Mouse (Mus musculus) heart, adult 18-20 months (tissue): ENCODE data around the gene Prr23a2. TPM values are rescaled to one million over a fixed set of nuclear protein-coding genes. Genes with fewer than 3 reads are reported as not detected.

Source experiments
- DNase-seq, 2 experiments: peaks; one replicate each; pipeline ENCODE4 v3.0.0; 2021 to 2022; ENCODE audit warnings: mixed read lengths in 1 of 2
- long read RNA-seq, 2 experiments: library from polyadenylated mRNA; stranded (forward); transcript quantifications; one replicate each; pipeline ENCODE4 v2.0.0; 2021
- total RNA-seq, 2 experiments: library from RNA; stranded (reverse); gene quantifications; 2 replicates each; pipeline ENCODE4 v1.2.3; 2021

The Prr23a2 gene
- not detected for total RNA-seq
- long read RNA-seq, experiment 1: 0 reads
- long read RNA-seq, experiment 2: 0 reads

DNA sequence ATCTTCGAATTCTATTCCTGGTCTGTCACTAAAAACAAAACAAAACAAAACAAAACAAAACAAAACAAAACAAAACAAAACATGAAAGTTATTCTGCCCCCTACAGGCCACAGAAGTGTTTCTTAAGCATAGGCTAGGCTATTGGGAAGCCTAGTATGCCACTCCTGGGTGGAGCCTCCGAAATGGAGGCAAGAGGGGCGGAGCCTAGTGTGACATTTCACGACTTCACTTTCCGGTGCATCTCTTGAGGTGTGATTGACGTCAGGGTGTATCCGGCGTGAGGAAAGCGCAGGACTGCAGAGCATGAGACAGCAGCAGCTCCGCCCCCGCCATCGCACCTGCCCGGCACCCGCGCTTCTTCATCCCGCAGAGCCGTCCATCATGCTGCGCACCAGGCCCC lies at the start of gene Prr23a2:
Gene Prr23a2 (plus strand): TSS at position 285 of the 400 bp plus-strand sequence.
- no peak for DNase-seq

DNA sequence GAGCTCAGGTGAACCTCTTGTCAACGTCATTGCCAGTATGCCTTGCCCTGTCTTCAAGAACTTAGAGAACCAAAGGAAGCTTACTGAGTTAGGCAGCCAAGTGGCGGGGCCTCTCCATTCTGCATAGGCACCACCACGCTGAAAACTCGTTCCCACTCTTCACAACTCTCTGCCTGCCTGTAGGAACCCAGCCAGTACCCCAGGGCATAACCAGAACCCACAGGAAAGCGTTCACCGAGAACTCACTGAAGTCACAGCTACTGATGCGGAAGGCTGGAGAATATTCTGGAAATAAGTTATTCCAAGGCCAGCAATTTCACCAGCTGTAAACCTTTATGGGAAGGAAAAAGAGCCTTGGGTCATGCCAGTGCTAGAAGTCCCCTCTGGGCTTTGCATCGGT lies 48.7 kb upstream of the Prr23a2 start:
- DNase-seq: no peak

GRCm38 (mm10) chr9:98809526-98809925 lies 46.8 kb upstream of the Prr23a2 start:
- peak; percentile 25 to 65 for DNase-seq

GRCm38 (mm10) chr9:98816066-98816465 lies 40.2 kb upstream of the Prr23a2 start:
- DNase-seq: no peak

- DNase-seq: no peak
Measured at GRCm38 (mm10) chr9:98817592-98817991, 38.7 kb upstream of the Prr23a2 start.

DNA sequence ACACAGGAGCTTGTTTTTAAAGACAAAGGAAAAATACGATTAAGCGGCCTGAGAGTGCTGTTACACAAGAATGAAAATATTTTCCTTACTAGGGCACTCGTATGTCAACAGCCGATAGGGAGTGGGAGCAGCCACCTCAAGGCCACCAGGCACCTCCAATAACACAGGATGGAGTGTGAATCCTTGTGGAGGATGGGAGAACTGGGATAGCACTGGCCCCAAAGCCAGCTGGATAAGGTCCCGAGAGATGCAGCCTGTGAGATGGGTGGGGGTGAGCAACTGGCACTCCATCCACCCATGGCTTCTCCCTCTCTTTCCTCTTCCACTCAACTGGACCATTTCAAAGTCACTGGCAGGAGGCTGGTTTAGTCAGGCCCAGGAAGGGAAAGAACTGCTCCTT lies 37.3 kb upstream of the Prr23a2 start:
- peak; percentile 7 to 15 for DNase-seq

GRCm38 (mm10) chr9:98819481-98819880 lies 36.8 kb upstream of the Prr23a2 start:
- peak; percentile 23 to 25 for DNase-seq

DNA sequence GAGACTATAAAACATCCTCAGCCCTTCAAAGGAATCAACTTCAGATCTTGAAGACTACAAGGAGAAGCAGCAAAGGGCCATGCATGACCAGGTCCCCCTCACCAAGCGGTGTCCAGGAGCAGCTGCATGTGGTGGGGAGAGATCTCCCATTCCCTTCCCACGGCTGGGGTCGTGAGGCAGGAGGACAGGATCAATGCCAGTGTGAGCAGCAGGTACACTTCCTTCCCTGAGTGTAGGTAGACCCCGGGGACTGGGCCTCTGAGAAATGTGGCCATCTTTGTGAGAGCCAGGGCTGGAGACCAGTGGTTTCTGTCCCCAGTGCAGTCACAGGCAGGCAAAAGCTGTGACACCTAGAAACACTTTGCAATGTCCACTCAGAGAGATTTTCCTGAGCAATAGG lies 35.8 kb upstream of the Prr23a2 start:
- no peak for DNase-seq

DNA sequence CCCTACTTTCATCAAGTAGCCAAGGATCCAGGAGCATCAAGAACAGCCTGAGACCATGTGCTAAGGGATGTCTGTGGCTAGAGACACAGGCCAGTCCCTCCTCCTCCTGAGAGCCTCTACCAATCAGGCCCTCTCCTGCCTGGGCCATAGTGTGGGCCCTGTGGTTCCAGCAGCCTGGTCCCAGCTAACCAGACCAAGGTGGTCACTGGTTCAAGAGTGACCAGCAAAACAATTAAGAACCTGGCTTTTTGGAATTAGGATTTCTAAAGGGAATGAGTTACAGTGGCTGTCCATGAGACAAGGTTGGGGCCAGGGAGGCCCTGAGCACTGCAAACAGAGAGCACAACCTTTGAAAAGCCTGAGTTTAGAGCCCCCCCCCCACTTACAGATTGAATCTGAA lies 35.2 kb upstream of the Prr23a2 start:
- no peak for DNase-seq

DNA sequence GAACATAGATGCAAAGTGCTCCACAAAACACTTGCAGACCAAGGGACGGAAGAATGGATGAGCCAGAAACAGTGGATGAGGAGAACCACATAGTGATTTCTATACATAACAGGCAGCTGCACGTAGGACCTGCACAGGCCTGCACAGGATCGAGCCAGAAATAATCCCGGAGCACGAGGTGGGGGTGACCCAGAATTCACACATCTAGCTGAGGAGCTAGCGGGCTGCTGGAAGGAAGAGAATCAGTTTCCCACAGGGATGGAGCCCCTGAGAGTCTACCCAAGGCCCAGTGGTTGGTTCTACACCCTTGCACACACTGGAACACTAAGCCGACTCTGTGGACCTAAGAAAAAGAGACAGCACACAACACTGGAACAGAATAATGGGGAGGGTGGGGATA lies 32.5 kb upstream of the Prr23a2 start:
- no peak for DNase-seq

DNA sequence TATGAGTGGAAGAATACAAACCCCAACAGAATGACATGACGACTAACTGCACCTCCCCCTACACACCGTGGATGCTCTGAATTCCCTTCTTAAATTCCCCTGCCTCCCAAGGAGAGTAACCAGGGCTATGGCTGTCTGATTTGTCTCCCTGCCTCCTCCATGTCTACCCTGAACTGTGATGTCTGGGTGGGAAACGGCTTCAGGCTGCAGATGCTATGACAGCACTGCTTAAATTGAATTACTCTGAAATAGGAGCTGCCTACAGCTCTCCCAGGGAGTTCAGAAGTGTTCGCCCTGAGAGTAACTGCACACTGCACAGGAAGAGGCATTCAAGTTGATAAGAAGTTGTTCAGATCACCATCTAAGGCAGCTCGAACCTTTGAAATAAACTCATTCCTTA lies 26.8 kb upstream of the Prr23a2 start:
- no peak for DNase-seq

- no peak for DNase-seq
Measured at GRCm38 (mm10) chr9:98837537-98838074, 18.7 kb upstream of the Prr23a2 start.

GRCm38 (mm10) chr9:98842117-98842516 lies 14.2 kb upstream of the Prr23a2 start, which contains the start of gene Prr23a1:
Gene Prr23a1, plus strand, starts transcription at chr9:98842503.
- DNase-seq: no peak

DNA sequence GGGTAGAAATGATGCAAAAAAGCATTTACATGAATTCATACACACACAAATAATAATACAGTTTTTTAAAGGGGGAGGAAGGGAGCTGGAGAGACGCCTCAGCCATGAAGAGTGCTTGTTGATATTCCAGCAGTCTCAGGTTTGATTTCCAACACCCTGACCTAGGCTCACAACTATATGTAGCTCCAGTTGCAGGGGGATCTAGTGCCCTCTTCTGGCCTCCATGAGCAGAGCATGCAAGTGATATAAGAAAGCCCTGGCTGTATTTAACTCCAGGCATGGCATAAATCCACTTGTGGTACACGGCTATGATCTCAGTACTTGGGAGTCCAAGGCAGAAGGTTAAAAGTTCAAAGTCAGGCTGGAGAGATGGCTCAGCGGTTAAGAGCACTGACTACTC lies 7.2 kb downstream of the Prr23a2 start:
- DNase-seq: peak in 1 of 2 experiments; percentile 4

GRCm38 (mm10) chr9:98864571-98864970 lies 8.3 kb downstream of the Prr23a2 start, which contains the start of gene Prr23a3:
Gene Prr23a3, plus strand, starts transcription at chr9:98864767.
- no peak for DNase-seq

GRCm38 (mm10) chr9:98901486-98901885 lies 45.2 kb downstream of the Prr23a2 start:
- no peak for DNase-seq

GRCm38 (mm10) chr9:98902819-98903218 lies 46.5 kb downstream of the Prr23a2 start, which contains the start of gene 7420426K07Rik:
Gene 7420426K07Rik, plus strand, starts transcription at chr9:98903119.
- no peak for DNase-seq

Other genes with a start within 250 kb of the Prr23a2 start
- not detected for gene Prr23a1, start 14.0 kb upstream of the Prr23a2 start, total RNA-seq
- not detected for gene Prr23a3, start 8.3 kb downstream of the Prr23a2 start, total RNA-seq
- not detected for gene 7420426K07Rik, start 46.6 kb downstream of the Prr23a2 start, total RNA-seq
- not detected for gene Foxl2, start 98.8 kb downstream of the Prr23a2 start, total RNA-seq
- gene Faim, start 129.9 kb downstream of the Prr23a2 start, total RNA-seq: 1 to 10 TPM; 4.8 to 5.6 TPM
- gene Gm1123, start 179.2 kb downstream of the Prr23a2 start, total RNA-seq: under 1 TPM in 1 of 2 experiments, not detected in 1; 0.18 TPM